Mouse (Mus musculus): Measurements from ENCODE around the gene 1190005I06Rik. TPM values are rescaled to one million over a fixed set of nuclear protein-coding genes. Genes with fewer than 3 reads are reported as not detected.

1190005I06Rik gene
- polyA plus RNA-seq, 1 experiment from 2014 or later, result 17.3 TPM

GRCm38 (mm10) chr8:120631441-120632375 is 15.7 kb downstream of the 1190005I06Rik start:
- ATAC-seq (ENCODE audit: low FRiP score, low read depth), result no peak
- no peaks in the 10 kb centered on the region for H3K36me3 ChIP-seq

DNA sequence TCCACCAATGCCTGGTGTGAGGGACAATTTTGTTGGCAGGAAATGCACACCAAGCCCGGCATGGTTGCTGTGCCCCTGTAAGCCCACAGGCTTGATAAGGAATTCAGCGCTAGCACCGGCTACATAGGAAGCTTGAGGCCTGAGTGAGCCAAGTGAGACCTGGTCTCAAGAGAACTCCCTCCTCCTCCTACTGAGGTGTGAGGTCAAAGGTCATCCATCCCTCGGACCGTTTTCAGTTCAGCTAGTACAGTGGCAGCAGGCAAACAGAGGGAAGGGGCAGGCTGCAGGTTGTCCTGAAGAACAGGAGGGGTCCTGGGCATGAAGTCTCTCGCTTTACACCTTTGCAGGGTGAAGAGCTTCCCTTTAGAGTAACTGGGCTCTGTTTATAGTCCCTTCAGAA is 16.6 kb downstream of the 1190005I06Rik start:
- no peak overlapping the region for H3K4me3 ChIP-seq
- H3K4me1 ChIP-seq (replicated peaks), result peaks cover 18% of the 10 kb centered on the region
- 57% methylated on average over 6 of the region's 6 CpGs for WGBS
- no peak overlapping the region for H3K27ac ChIP-seq (replicated peaks)
- no peak overlapping the region for H3K4me2 ChIP-seq
- no peak for ATAC-seq (ENCODE audit: low FRiP score, low read depth)
- 0 out of 2 replicates have a peak, but pooled peaks cover 4% of the 10 kb centered on the region for H3K27me3 ChIP-seq
- no peaks in the 10 kb centered on the region for H3K9me3 ChIP-seq
- no peak overlapping the region for H3K9ac ChIP-seq
- H3K36me3 ChIP-seq, result no peaks in the 10 kb centered on the region

More at GRCm38 (mm10) chr8:120631441-120632375, 15.7 kb downstream of the 1190005I06Rik start:
- Histone ChIP-seq H3K4me1 (replicated peaks) (peaks cover 18% of the 10 kb centered on the region), H3K4me2 (no peak overlapping the region), H3K9me3 (no peaks in the 10 kb centered on the region), H3K27ac (replicated peaks) (no peak overlapping the region), H3K9ac (no peak overlapping the region), H3K27me3 (0 out of 2 replicates have a peak, but pooled peaks cover 4% of the 10 kb centered on the region), H3K4me3 (no peak overlapping the region)
- 78% methylated on average over 21 of the region's 21 CpGs for WGBS

DNA sequence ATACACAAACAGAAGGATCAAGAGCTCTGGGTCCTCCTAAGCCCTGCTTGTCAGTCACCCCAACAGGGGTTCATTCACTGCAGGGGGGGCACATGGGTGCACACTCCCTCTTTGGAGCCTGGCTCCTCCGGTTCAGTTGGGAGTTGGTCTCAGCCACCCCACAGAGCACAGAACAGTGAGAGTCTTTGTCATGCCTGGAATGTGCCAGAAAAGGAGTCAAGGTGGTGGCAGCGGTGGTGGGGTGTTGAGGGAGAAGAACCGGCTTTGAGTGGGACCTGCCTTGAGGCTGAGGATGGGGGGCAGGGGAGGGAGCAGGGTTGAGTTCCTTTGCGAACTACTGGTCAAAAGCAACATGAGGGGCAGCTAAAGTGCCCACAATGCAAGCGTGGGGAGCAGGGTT is 17.4 kb downstream of the 1190005I06Rik start:
- ATAC-seq (ENCODE audit: low FRiP score, low read depth), result no peak

DNA sequence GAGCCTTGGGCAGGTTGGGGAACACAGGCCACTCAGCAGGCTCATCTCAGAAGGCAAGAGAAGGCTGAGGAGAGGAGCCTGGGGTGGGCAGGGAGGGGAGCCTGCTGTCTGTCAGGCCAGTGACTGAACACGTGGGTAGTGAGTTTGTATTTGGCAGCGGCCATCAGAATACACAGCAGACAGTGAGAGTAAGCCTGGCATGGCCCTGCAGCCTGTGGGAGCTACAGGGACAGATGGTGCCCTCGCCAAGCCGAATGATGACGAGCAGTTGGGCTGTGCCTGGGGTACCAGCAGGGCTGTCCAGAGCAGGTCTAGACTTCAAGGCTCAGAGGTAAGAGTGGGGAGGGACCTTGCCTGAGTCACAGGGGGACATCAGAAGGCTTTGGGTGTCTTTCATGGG is 20.1 kb downstream of the 1190005I06Rik start:
- H3K9me3 ChIP-seq, result no peaks in the 10 kb centered on the region
- no peak overlapping the region for H3K9ac ChIP-seq
- no peaks in the 10 kb centered on the region for H3K27me3 ChIP-seq
- no peaks in the 10 kb centered on the region for H3K4me1 ChIP-seq (replicated peaks)
- 61% methylated on average over 5 of the region's 5 CpGs for WGBS
- H3K4me2 ChIP-seq, result no peak overlapping the region
- H3K4me3 ChIP-seq, result no peak overlapping the region
- H3K36me3 ChIP-seq, result no peaks in the 10 kb centered on the region
- no peak overlapping the region for H3K27ac ChIP-seq (replicated peaks)
- peak; percentile 55; the same call in 1 of the 2 replicates for ATAC-seq (ENCODE audit: low FRiP score, low read depth)

More for the DNA sequence above, 17.4 kb downstream of the 1190005I06Rik start:
- H3K4me3 ChIP-seq, result no peak overlapping the region
- H3K36me3 ChIP-seq, result no peaks in the 10 kb centered on the region
- no peak overlapping the region for H3K27ac ChIP-seq (replicated peaks)
- H3K27me3 ChIP-seq, result 0 out of 2 replicates have a peak, but pooled peaks cover under 1% of the 10 kb centered on the region
- H3K4me2 ChIP-seq, result no peak overlapping the region
- no peaks in the 10 kb centered on the region for H3K9me3 ChIP-seq
- H3K4me1 ChIP-seq (replicated peaks), result peaks cover 18% of the 10 kb centered on the region
- whole genome bisulfite sequencing, result 34% methylated on average over 5 of the region's 5 CpGs
- H3K9ac ChIP-seq, result no peak overlapping the region

DNA sequence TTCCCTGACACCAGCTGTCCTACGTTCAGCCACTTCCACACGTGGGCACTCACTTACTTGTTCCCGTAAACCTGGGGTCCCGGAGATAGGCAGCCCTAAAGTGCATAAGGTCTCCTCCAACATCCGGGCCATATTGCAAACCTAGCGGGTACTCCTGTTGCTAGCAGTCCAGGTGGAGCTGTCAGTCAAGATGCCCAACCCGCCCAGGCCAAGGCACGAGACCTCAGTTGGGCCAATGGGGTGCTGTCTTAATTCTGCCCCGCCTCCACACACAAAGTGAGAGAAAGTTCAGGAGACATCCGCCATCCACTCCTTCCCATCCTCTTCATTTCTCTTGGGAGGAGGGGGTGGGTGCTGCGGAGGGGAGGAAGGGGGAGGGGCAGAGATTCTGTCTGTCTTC is 21.0 kb downstream of the 1190005I06Rik start:
- WGBS, result 64% methylated on average over 11 of the region's 11 CpGs
- no peak overlapping the region for H3K4me3 ChIP-seq
- no peaks in the 10 kb centered on the region for H3K9me3 ChIP-seq
- no peak for ATAC-seq (ENCODE audit: low FRiP score, low read depth)
- H3K9ac ChIP-seq, result no peak overlapping the region
- H3K27me3 ChIP-seq, result no peaks in the 10 kb centered on the region
- H3K27ac ChIP-seq (replicated peaks), result no peak overlapping the region
- no peaks in the 10 kb centered on the region for H3K36me3 ChIP-seq
- H3K4me1 ChIP-seq (replicated peaks), result no peaks in the 10 kb centered on the region
- H3K4me2 ChIP-seq, result no peak overlapping the region

DNA sequence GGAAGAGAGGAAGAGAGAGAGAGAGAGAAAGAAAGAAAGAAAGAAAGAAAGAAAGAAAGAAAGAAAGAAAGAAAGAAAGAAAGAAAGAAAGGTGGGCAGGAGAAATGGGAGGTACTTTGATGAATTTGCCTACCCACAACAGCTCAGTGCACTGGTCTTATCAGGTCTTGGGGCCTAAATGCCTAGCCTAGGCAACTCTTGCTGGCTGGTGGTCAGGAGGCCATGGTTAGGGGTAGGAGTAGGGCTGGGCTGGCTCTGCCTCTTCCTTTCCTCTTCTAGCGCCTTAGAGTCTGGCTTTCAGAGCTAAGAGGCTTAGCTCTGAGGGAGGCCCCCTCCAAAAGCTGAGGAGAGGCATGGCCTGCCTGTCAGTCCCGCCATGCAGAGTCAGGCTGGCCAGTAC is 23.8 kb downstream of the 1190005I06Rik start:
- Histone ChIP-seq H3K36me3 (no peaks in the 10 kb centered on the region), H3K4me2 (no peak overlapping the region), H3K9me3 (no peaks in the 10 kb centered on the region), H3K4me3 (no peak overlapping the region), H3K4me1 (replicated peaks) (no peaks in the 10 kb centered on the region), H3K27me3 (no peaks in the 10 kb centered on the region), H3K9ac (no peak overlapping the region), H3K27ac (replicated peaks) (no peak overlapping the region)
- no peak for ATAC-seq (ENCODE audit: low FRiP score, low read depth)
- 56% methylated on average over 2 of the region's 2 CpGs for WGBS

DNA sequence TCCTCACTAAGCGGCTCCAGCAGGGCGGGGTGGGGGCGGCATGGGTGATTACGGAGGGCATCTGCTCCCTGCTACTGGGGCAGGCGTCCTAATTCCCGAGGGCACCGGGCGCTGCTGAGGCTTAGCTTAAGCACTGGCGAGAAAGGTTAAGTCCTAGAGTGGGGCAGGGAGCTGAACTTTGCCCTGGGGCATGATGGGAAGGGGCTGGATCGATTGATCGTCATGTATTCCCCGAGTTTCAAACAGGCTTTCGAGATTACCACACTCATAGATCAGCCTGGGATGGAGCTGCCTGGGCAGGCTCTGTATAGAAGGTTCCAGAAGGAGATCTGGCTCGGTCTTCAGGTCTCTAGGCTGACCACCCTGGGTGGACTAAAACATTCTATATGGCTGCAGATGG is 25.3 kb downstream of the 1190005I06Rik start:
- no peaks in the 10 kb centered on the region for H3K9me3 ChIP-seq
- H3K4me2 ChIP-seq, result no peak overlapping the region
- H3K9ac ChIP-seq, result no peak overlapping the region
- no peaks in the 10 kb centered on the region for H3K27me3 ChIP-seq
- WGBS, result 79% methylated on average over 14 of the region's 14 CpGs
- ATAC-seq (ENCODE audit: low FRiP score, low read depth), result no peak
- no peak overlapping the region for H3K4me3 ChIP-seq
- no peak overlapping the region for H3K27ac ChIP-seq (replicated peaks)
- H3K4me1 ChIP-seq (replicated peaks), result peaks cover 11% of the 10 kb centered on the region
- no peaks in the 10 kb centered on the region for H3K36me3 ChIP-seq

DNA sequence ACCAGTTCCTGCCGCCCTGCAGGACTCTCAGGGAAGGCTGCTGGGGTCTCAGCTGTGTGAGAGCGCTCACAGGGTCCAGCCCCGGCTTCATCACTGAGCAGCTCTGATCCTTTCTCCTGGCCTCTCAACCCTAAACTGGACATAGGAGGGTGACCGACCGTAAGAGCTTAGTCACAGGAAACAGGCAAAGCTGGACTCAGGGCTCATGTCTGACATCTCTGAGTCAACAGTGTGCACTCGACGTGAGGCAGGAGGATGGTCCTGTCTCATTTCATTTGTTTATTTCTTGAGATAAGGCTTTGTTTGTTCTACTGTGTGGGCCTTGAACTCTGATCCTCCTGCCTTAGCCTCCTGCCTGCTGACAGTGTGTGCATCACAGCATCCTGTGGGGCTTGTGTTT is 27.0 kb downstream of the 1190005I06Rik start:
- Histone ChIP-seq H3K4me1 (replicated peaks) (peaks cover 18% of the 10 kb centered on the region), H3K9ac (no peak overlapping the region), H3K27me3 (no peaks in the 10 kb centered on the region), H3K36me3 (no peaks in the 10 kb centered on the region), H3K4me2 (no peak overlapping the region), H3K9me3 (no peaks in the 10 kb centered on the region), H3K4me3 (no peak overlapping the region), H3K27ac (replicated peaks) (no peak overlapping the region)
- no peak for ATAC-seq (ENCODE audit: low FRiP score, low read depth)
- WGBS, result 54% methylated on average over 7 of the region's 7 CpGs

- H3K27me3 ChIP-seq, result no peaks in the 10 kb centered on the region
- H3K4me1 ChIP-seq (replicated peaks), result peaks cover 18% of the 10 kb centered on the region
- WGBS, result 76% methylated on average over 11 of the region's 11 CpGs
- H3K4me3 ChIP-seq, result no peak overlapping the region
- ATAC-seq (ENCODE audit: low FRiP score, low read depth), result no peak
- H3K9me3 ChIP-seq, result no peaks in the 10 kb centered on the region
- no peak overlapping the region for H3K9ac ChIP-seq
- no peaks in the 10 kb centered on the region for H3K36me3 ChIP-seq
- H3K27ac ChIP-seq (replicated peaks), result no peak overlapping the region
- no peak overlapping the region for H3K4me2 ChIP-seq
Measured at GRCm38 (mm10) chr8:120619235-120620180, 27.9 kb downstream of the 1190005I06Rik start.

- WGBS, result 0% methylated on average over 6 of the region's 6 CpGs
- Histone ChIP-seq H3K27ac (replicated peaks) (0 out of 2 replicates have a peak overlapping the region, but pooled peaks have one; percentile 27), H3K4me1 (replicated peaks) (peaks cover 18% of the 10 kb centered on the region)
Measured at GRCm38 (mm10) chr8:120618110-120618509, 29.3 kb downstream of the 1190005I06Rik start.

GRCm38 (mm10) chr8:120616663-120617626 is 30.5 kb downstream of the 1190005I06Rik start:
- WGBS, result 21% methylated on average over 8 of the region's 8 CpGs
- H3K4me2 ChIP-seq, result no peak overlapping the region
- H3K9ac ChIP-seq, result no peak overlapping the region

More at GRCm38 (mm10) chr8:120618110-120618509, 29.3 kb downstream of the 1190005I06Rik start:
- Histone ChIP-seq H3K9ac (no peak overlapping the region), H3K36me3 (no peaks in the 10 kb centered on the region), H3K4me3 (no peak overlapping the region), H3K9me3 (no peaks in the 10 kb centered on the region), H3K27me3 (no peaks in the 10 kb centered on the region), H3K4me2 (peak overlapping the region; percentile 22; the same call in 1 of the 2 replicates)
- ATAC-seq (ENCODE audit: low FRiP score, low read depth), result no peak

More at GRCm38 (mm10) chr8:120616663-120617626, 30.5 kb downstream of the 1190005I06Rik start:
- H3K4me3 ChIP-seq, result no peak overlapping the region
- peak overlapping the region; percentile 43; the same call in 1 of the 2 replicates for H3K27ac ChIP-seq (replicated peaks)
- H3K9me3 ChIP-seq, result no peaks in the 10 kb centered on the region
- no peaks in the 10 kb centered on the region for H3K27me3 ChIP-seq
- peak; percentile 52; the same call in 1 of the 2 replicates for ATAC-seq (ENCODE audit: low FRiP score, low read depth)
- peaks cover 18% of the 10 kb centered on the region for H3K4me1 ChIP-seq (replicated peaks)
- H3K36me3 ChIP-seq, result no peaks in the 10 kb centered on the region

All from hindbrain, embryonic 15.5 days (tissue).